Mouse (Mus musculus): ENCODE measurements at regions not wholly inside any gene's neighbourhood (a gene's known extent, or its start where the extent isn't known, plus 50 kb on each side); places are given as distances from the start of the nearest gene placed in this dataset.

DNA sequence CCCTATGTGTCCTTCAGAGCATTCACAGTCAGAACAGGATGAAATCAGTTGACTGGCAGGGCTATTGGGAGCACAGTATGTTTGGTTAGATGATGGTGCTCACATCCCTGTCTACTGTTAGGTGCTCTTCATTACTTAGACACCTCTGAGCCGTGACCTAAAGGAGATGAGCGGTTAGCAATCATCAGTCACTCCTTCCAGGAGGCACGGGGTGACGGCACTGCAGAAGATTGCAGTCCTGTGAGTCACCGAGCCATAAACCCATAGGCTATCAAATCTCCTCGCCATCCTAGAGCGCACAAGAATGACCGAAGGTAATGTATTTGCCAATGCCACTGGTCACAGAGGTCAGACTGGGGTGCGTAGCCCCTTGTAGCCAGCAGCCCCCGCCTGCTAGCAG is 176.8 kb upstream of the Arl4c start:
- Histone ChIP-seq H3K4me2 (ENCODE audit: low read length) (no peak overlapping the region), H3K4me1 (ENCODE audit: control insufficient read depth, insufficient read depth, low read length) (no peaks in the 10 kb centered on the region), H3K4me3 (ENCODE audit: low read depth, low read length) (no peak overlapping the region), H3K27ac (ENCODE audit: low read depth, low read length) (no peak overlapping the region), H3K9ac (ENCODE audit: low read length) (no peak overlapping the region), H3K36me3 (ENCODE audit: control insufficient read depth, insufficient read depth, low read length) (no peaks in the 10 kb centered on the region), H3K27me3 (replicated peaks; ENCODE audit: control insufficient read depth, insufficient read depth, low read length) (no peaks in the 10 kb centered on the region), H3K9me3 (replicated peaks; ENCODE audit: control insufficient read depth, low read length) (no peaks in the 10 kb centered on the region)
- no peak for ATAC-seq
- WGBS = 95% methylated on average over 10 of the region's 10 CpGs
- no peak for DNase-seq (ENCODE audit: low spot score)

GRCm38 (mm10) chr1:88879367-88879766 is 177.3 kb upstream of the Arl4c start:
- Histone ChIP-seq H3K4me1 (ENCODE audit: control insufficient read depth, insufficient read depth, low read length) (no peaks in the 10 kb centered on the region), H3K27ac (ENCODE audit: low read depth, low read length) (no peak overlapping the region), H3K36me3 (ENCODE audit: control insufficient read depth, insufficient read depth, low read length) (no peaks in the 10 kb centered on the region), H3K9ac (ENCODE audit: low read length) (no peak overlapping the region), H3K9me3 (replicated peaks; ENCODE audit: control insufficient read depth, low read length) (no peaks in the 10 kb centered on the region), H3K27me3 (replicated peaks; ENCODE audit: control insufficient read depth, insufficient read depth, low read length) (no peaks in the 10 kb centered on the region), H3K4me3 (ENCODE audit: low read depth, low read length) (no peak overlapping the region), H3K4me2 (ENCODE audit: low read length) (no peak overlapping the region)
- 93% methylated on average over 5 of the region's 5 CpGs for WGBS
- DNase-seq (ENCODE audit: low spot score) (no peak), ATAC-seq (no peak)

GRCm38 (mm10) chr1:88891041-88891440 is 179.2 kb upstream of the Sh3bp4 start:
- no peak overlapping the region for H3K9ac ChIP-seq (ENCODE audit: low read length)
- no peak for DNase-seq (ENCODE audit: low spot score)
- no peaks in the 10 kb centered on the region for H3K9me3 ChIP-seq (replicated peaks; ENCODE audit: control insufficient read depth, low read length)
- 92% methylated on average over 4 of the region's 4 CpGs for WGBS
- H3K4me3 ChIP-seq (ENCODE audit: low read depth, low read length) = no peak overlapping the region
- no peaks in the 10 kb centered on the region for H3K4me1 ChIP-seq (ENCODE audit: control insufficient read depth, insufficient read depth, low read length)
- ATAC-seq = no peak
- no peaks in the 10 kb centered on the region for H3K27me3 ChIP-seq (replicated peaks; ENCODE audit: control insufficient read depth, insufficient read depth, low read length)
- no peak overlapping the region for H3K4me2 ChIP-seq (ENCODE audit: low read length)
- no peak overlapping the region for H3K27ac ChIP-seq (ENCODE audit: low read depth, low read length)
- H3K36me3 ChIP-seq (ENCODE audit: control insufficient read depth, insufficient read depth, low read length) = no peaks in the 10 kb centered on the region

DNA sequence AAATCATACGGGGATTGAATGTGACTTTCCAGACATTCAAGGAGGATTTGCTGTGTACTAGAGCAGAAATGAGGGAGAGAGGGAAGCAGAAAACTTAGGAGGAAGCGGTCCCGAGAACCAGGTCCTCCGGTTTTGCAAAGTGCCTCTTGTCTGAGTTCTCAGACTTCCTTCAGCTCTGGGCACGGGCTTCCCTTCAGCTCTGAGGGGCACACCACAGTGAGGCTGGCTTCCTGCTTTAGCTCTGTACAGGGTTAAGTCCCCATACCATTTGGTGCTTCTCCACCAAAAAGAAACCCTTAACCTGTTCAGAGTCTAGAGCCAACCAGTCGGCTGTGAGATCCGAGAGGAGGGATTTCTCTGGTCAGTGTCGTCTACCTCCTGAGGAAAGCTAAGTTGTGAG is 167.8 kb upstream of the Sh3bp4 start:
- ATAC-seq = no peak
- Histone ChIP-seq H3K4me1 (ENCODE audit: control insufficient read depth, insufficient read depth, low read length) (no peaks in the 10 kb centered on the region), H3K27me3 (replicated peaks; ENCODE audit: control insufficient read depth, insufficient read depth, low read length) (no peaks in the 10 kb centered on the region), H3K9me3 (replicated peaks; ENCODE audit: control insufficient read depth, low read length) (no peaks in the 10 kb centered on the region), H3K4me2 (ENCODE audit: low read length) (no peak overlapping the region), H3K9ac (ENCODE audit: low read length) (no peak overlapping the region), H3K27ac (ENCODE audit: low read depth, low read length) (no peak overlapping the region), H3K36me3 (ENCODE audit: control insufficient read depth, insufficient read depth, low read length) (no peaks in the 10 kb centered on the region), H3K4me3 (ENCODE audit: low read depth, low read length) (no peak overlapping the region)
- WGBS = 91% methylated on average over 8 of the region's 8 CpGs
- no peak for DNase-seq (ENCODE audit: low spot score)

DNA sequence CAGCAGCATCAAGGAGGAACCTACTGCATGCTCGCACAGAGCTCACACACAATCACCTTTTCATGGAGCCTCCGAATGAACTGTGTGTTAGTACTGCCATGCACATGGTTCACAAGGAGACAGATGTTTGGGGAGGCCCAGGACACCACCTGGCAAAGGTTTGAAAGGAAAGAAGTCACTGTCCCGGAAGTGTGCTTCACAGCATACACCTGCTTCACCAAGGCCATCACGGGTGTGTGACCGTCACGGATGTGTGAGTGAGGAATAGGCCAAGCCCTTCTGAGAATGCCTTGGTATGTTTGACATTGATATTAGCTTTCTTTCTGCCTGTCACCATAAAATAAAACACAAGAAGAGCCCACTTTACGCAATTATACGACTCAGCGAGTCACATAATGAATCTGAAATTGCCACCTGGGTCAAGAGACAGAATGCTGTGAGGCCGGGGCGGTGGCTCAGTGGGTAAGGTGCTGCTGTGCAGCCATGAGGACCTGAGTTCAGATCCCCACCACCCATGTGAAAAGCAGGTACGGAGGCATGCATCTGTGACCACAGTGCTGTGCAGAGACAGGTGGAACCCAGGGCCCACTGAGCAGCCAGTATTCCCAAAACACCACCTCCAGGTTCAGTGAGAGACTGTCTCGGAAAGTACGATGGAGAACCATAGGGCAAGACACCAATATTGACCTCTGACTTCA is 162.3 kb upstream of the Sh3bp4 start:
- ATAC-seq = no peak
- H3K9ac ChIP-seq (ENCODE audit: low read length) = no peak overlapping the region
- H3K4me2 ChIP-seq (ENCODE audit: low read length) = no peak overlapping the region

GRCm38 (mm10) chr1:88908683-88909082 is 161.5 kb upstream of the Sh3bp4 start:
- peaks cover 14% of the 10 kb centered on the region for H3K4me1 ChIP-seq (ENCODE audit: control insufficient read depth, insufficient read depth, low read length)
- DNase-seq (ENCODE audit: low spot score) (no peak), ATAC-seq (no peak)
- H3K9ac ChIP-seq (ENCODE audit: low read length) = no peak overlapping the region
- no peaks in the 10 kb centered on the region for H3K27me3 ChIP-seq (replicated peaks; ENCODE audit: control insufficient read depth, insufficient read depth, low read length)
- no peak overlapping the region for H3K4me2 ChIP-seq (ENCODE audit: low read length)
- WGBS = 88% methylated on average over 8 of the region's 8 CpGs
- H3K27ac ChIP-seq (ENCODE audit: low read depth, low read length) = no peak overlapping the region
- H3K4me3 ChIP-seq (ENCODE audit: low read depth, low read length) = no peak overlapping the region
- no peaks in the 10 kb centered on the region for H3K36me3 ChIP-seq (ENCODE audit: control insufficient read depth, insufficient read depth, low read length)
- no peaks in the 10 kb centered on the region for H3K9me3 ChIP-seq (replicated peaks; ENCODE audit: control insufficient read depth, low read length)

More for the DNA sequence above, 162.3 kb upstream of the Sh3bp4 start:
- DNase-seq (ENCODE audit: low spot score) = no peak
- WGBS = 90% methylated on average over 14 of the region's 14 CpGs
- Histone ChIP-seq H3K27ac (ENCODE audit: low read depth, low read length) (no peak overlapping the region), H3K27me3 (replicated peaks; ENCODE audit: control insufficient read depth, insufficient read depth, low read length) (no peaks in the 10 kb centered on the region), H3K4me3 (ENCODE audit: low read depth, low read length) (no peak overlapping the region), H3K4me1 (ENCODE audit: control insufficient read depth, insufficient read depth, low read length) (peaks cover 14% of the 10 kb centered on the region), H3K36me3 (ENCODE audit: control insufficient read depth, insufficient read depth, low read length) (no peaks in the 10 kb centered on the region), H3K9me3 (replicated peaks; ENCODE audit: control insufficient read depth, low read length) (no peaks in the 10 kb centered on the region)

- no peak overlapping the region for H3K27ac ChIP-seq (ENCODE audit: low read depth, low read length)
- H3K9me3 ChIP-seq (replicated peaks; ENCODE audit: control insufficient read depth, low read length) = no peaks in the 10 kb centered on the region
- WGBS = 68% methylated on average over 4 of the region's 4 CpGs
- DNase-seq (ENCODE audit: low spot score) (no peak), ATAC-seq (no peak)
- no peak overlapping the region for H3K4me2 ChIP-seq (ENCODE audit: low read length)
- H3K27me3 ChIP-seq (replicated peaks; ENCODE audit: control insufficient read depth, insufficient read depth, low read length) = no peaks in the 10 kb centered on the region
- no peak overlapping the region for H3K9ac ChIP-seq (ENCODE audit: low read length)
- H3K4me1 ChIP-seq (ENCODE audit: control insufficient read depth, insufficient read depth, low read length) = peaks cover 14% of the 10 kb centered on the region
- no peak overlapping the region for H3K4me3 ChIP-seq (ENCODE audit: low read depth, low read length)
- H3K36me3 ChIP-seq (ENCODE audit: control insufficient read depth, insufficient read depth, low read length) = no peaks in the 10 kb centered on the region
These were observed 160.9 kb upstream of the Sh3bp4 start for GRCm38 (mm10) chr1:88909314-88909713.

GRCm38 (mm10) chr1:88909864-88910573 is 160.2 kb upstream of the Sh3bp4 start:
- 18% methylated on average over 6 of the region's 6 CpGs for WGBS
- no peak overlapping the region for H3K4me2 ChIP-seq (ENCODE audit: low read length)
- H3K36me3 ChIP-seq (ENCODE audit: control insufficient read depth, insufficient read depth, low read length) = no peaks in the 10 kb centered on the region
- DNase-seq (ENCODE audit: low spot score) = peak; percentile 74
- ATAC-seq = peak; percentile 46; the same call in 1 of the 2 replicates
- no peaks in the 10 kb centered on the region for H3K27me3 ChIP-seq (replicated peaks; ENCODE audit: control insufficient read depth, insufficient read depth, low read length)
- H3K9me3 ChIP-seq (replicated peaks; ENCODE audit: control insufficient read depth, low read length) = no peaks in the 10 kb centered on the region
- H3K4me1 ChIP-seq (ENCODE audit: control insufficient read depth, insufficient read depth, low read length) = peaks cover 14% of the 10 kb centered on the region
- H3K27ac ChIP-seq (ENCODE audit: low read depth, low read length) = no peak overlapping the region
- H3K4me3 ChIP-seq (ENCODE audit: low read depth, low read length) = no peak overlapping the region
- no peak overlapping the region for H3K9ac ChIP-seq (ENCODE audit: low read length)

DNA sequence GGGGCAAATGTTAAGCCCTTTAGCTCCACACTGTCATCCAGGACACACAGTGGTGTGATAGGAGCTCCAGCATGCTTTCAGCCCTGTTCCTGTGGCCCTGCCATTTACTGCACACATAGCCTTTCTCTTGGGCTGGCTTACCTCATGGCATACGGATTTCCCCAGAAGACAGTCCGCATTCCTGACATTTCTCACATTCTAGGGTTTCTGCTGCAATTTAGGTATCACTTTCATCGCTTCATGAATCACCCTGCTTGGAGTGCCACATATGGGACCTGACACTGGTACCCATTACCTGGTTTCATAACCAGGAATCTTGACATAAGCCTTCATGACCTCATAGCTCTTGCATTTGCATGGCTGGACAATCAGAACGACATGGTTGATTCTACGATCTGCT is 158.5 kb upstream of the Sh3bp4 start:
- Histone ChIP-seq H3K9ac (ENCODE audit: low read length) (no peak overlapping the region), H3K27ac (ENCODE audit: low read depth, low read length) (no peak overlapping the region), H3K36me3 (ENCODE audit: control insufficient read depth, insufficient read depth, low read length) (no peaks in the 10 kb centered on the region), H3K4me2 (ENCODE audit: low read length) (no peak overlapping the region), H3K4me3 (ENCODE audit: low read depth, low read length) (no peak overlapping the region), H3K27me3 (replicated peaks; ENCODE audit: control insufficient read depth, insufficient read depth, low read length) (no peaks in the 10 kb centered on the region), H3K9me3 (replicated peaks; ENCODE audit: control insufficient read depth, low read length) (no peaks in the 10 kb centered on the region), H3K4me1 (ENCODE audit: control insufficient read depth, insufficient read depth, low read length) (peaks cover 14% of the 10 kb centered on the region)
- DNase-seq (ENCODE audit: low spot score) = no peak
- 87% methylated on average over 5 of the region's 5 CpGs for WGBS
- ATAC-seq = no peak

All from forebrain, embryonic 14.5 days (tissue).